Mouse (Mus musculus) embryonic fibroblast, embryonic 13.5 days (primary cell): Measurements from ENCODE around the gene Psmd1.

ENCODE experiments used
- CTCF ChIP-seq: IDR thresholded peaks from 2 replicates; pipeline ENCODE4 v1.5.1; 2011; ENCODE audit warnings: mild to moderate bottlenecking, control low read depth, low read length, moderate library complexity, borderline replicate concordance; ENCODE audit not compliant: insufficient read depth
- POLR2A ChIP-seq: IDR thresholded peaks from 2 replicates; pipeline ENCODE4 v1.6.1; 2011; ENCODE audit warnings: low read depth, mild to moderate bottlenecking, control low read depth, low read length, moderate library complexity

GRCm38 (mm10) chr1:86186762-86187161 lies 122.6 kb downstream of the Psmd1 start:
- TF ChIP-seq POLR2A (no peak), CTCF (no peak)
